Mouse (Mus musculus) left cerebral cortex, adult 2 months (tissue): ENCODE data around the gene Zfp429. TPM values are rescaled to one million over a fixed set of nuclear protein-coding genes. Genes with fewer than 3 reads are reported as not detected.

Source experiments
- DNase-seq, 2 experiments: peaks; one replicate each; pipeline ENCODE4 v3.0.0; 2021 to 2022; ENCODE audit warnings: low spot score in 2 of 2, mixed read lengths in 1 of 2; ENCODE audit errors: extremely low spot score in 1 of 2
- H3K27ac ChIP-seq: fragments of 200-600 bp; 2 replicates; pipeline ENCODE4 v1.8.1; 2022
- H3K4me3 ChIP-seq: fragments of 200-600 bp; 2 replicates; pipeline ENCODE4 v1.8.1; 2022
- CTCF ChIP-seq: fragments of 200-600 bp; IDR thresholded peaks from 2 replicates; pipeline ENCODE4 v1.8.1; 2022; ENCODE audit warnings: antibody characterized with exemption, mild to moderate bottlenecking, moderate library complexity
- intact Hi-C: fragments of 180-260 bp; cut with DNase I; formaldehyde crosslinking; loops from one replicate; pipeline ENCODE4 v1.15.1; 2025
- total RNA-seq, 2 experiments: library from RNA; stranded (reverse); gene quantifications; 2 replicates each; pipeline ENCODE4 v1.2.3; 2021

Zfp429 gene
- total RNA-seq, 2 experiments from 2014 or later = 2.7 to 4.4 TPM

DNA sequence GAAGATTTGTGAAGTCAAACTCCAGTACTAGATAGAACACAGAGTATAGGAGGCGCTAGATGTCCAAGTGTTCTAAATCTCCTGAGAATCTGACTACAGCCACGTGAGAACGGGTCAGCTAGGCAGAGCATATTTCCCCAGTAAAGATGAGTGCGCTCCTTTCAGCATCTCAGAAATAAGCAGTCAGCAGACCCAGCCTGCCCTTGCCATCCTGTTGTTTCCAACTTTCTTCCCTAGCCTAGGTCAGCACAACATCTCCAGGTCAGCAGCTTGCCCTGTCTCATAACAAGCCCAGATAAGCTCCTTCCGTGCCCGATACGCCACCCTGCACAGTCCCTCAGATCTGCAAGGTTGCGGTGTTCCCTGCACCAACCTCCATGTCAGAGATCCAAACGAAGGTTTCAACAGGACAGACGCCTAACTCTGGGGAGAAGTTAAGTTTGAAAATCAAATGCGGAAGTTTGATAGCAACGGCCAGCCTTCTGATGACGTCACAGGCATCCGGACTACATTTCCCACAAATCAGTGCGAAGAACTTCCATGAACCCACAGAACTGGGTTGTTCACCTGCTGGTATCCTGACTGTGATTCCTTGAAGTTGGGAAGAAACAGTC lies 39.4 kb downstream of the Zfp429 start, which contains the start of the genes Gm28044 and Zfp953:
Gene Gm28044, minus strand, starts transcription at position 406 of the 614 bp plus-strand sequence.
Gene Zfp953, minus strand, starts transcription at position 475 of the 614 bp plus-strand sequence.
- peak within 1 kb of the TSS; percentile 65 for H3K27ac ChIP-seq
- DNase-seq = peak; percentile 82 to 88
- TF ChIP-seq CTCF = no peak; the same call in 1 of the 2 replicates
- intact Hi-C loops = loop anchor here (1.0 to 2.0 kb wide), 3 partner anchors 27 to 484 kb away; partner anchors contain the start of genes Zfp457 and Zfp595
- peak within 1 kb of the TSS; percentile 76 for H3K4me3 ChIP-seq

DNA sequence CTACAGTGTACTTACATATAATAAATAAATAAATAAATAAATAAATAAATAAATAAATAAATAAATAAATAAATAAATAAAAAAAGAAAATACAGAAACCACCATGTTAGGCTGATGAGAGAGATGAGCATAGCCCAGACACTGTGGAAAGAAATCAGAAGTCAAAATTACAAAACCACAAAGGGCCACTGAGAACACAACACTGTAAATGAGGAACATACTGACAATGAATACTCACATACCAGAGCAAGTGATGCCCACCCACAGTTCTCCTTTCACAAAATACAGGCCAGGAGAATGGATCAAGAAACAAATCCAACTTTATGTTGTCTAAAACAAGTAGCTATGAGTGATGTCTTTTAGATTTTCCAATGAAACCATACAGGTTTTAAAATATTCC lies 47.8 kb downstream of the Zfp429 start:
- intact Hi-C loops = no loop called here
- no peak for DNase-seq
- TF ChIP-seq CTCF = no peak

DNA sequence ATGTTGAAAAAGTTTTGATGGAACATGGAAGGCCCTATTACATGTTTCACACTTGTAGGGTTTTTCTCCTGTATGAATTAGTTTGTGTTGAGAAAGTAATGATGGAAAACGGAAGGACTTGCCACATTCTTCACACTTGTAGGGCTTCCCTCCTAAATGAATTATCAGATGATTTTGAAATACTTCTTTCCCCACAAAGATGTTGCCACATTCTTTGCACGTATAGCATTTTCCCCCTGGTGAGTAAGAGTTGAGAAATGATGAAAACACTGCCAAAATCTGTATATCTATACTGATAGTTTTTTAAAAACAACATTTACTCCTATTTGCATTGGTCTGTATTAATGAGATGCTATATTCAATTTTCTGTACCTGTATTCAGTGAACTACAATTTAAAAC lies 56.2 kb downstream of the Zfp429 start:
- intact Hi-C loops = no loop called here
- H3K4me3 ChIP-seq = no peak overlapping the region

More for the DNA sequence above, 47.8 kb downstream of the Zfp429 start:
- Histone ChIP-seq H3K27ac (no peak overlapping the region), H3K4me3 (no peak overlapping the region)

More for the DNA sequence above, 56.2 kb downstream of the Zfp429 start:
- DNase-seq = no peak
- TF ChIP-seq CTCF = no peak
- no peak overlapping the region for H3K27ac ChIP-seq

Other genes starting within 250 kb of the Zfp429 start
- gene Rsl1, start 226.6 kb downstream of the Zfp429 start, total RNA-seq = 1 to 10 TPM; 4.2 to 4.8 TPM
- gene Zfp455, start 205.3 kb downstream of the Zfp429 start, total RNA-seq = 1 to 10 TPM; 2.9 to 3.5 TPM
- 10 to 100 TPM; 19.0 to 22.1 TPM for gene Zfp458, start 121.4 kb downstream of the Zfp429 start, total RNA-seq
- 1 to 10 TPM; 4.2 to 4.9 TPM for gene Zfp457, start 93.3 kb downstream of the Zfp429 start, total RNA-seq
- 1 to 10 TPM; 3.1 to 3.8 TPM for gene Zfp595, start 67.2 kb downstream of the Zfp429 start, total RNA-seq
- 1 to 10 TPM in 1 of 2 experiments, under 1 TPM in 1; 0.81 to 1.8 TPM for gene Gm28044, start 39.3 kb downstream of the Zfp429 start, total RNA-seq
- gene Zfp953, start 39.2 kb downstream of the Zfp429 start, total RNA-seq = 1 to 10 TPM in 1 of 2 experiments, under 1 TPM in 1; 0.86 to 1.2 TPM
- not detected for gene Gm28041, start 24.1 kb downstream of the Zfp429 start, total RNA-seq
- gene Zfp456, start 24.0 kb downstream of the Zfp429 start, total RNA-seq = under 1 TPM; 0.54 to 0.58 TPM
- gene Zfp459, start 21.6 kb upstream of the Zfp429 start, total RNA-seq = 1 to 10 TPM; 4.7 to 4.9 TPM
- gene Zfp874a, start 51.8 kb upstream of the Zfp429 start, total RNA-seq = 10 to 100 TPM; 11.7 to 12.4 TPM
- gene Zfp874b, start 84.4 kb upstream of the Zfp429 start, total RNA-seq = 10 to 100 TPM; 15.5 to 17.6 TPM
- 1 to 10 TPM; 8.7 to 9.8 TPM for gene Zfp58, start 100.7 kb upstream of the Zfp429 start, total RNA-seq
- under 1 TPM in 1 of 2 experiments, not detected in 1; 0.86 TPM for gene Gm26965, start 126.3 kb upstream of the Zfp429 start, total RNA-seq
- gene Zfp87, start 126.4 kb upstream of the Zfp429 start, total RNA-seq = 10 to 100 TPM; 19.8 to 22.9 TPM
- 1 to 10 TPM; 9.4 to 9.7 TPM for gene Zfp748, start 154.0 kb upstream of the Zfp429 start, total RNA-seq
- 1 to 10 TPM; 8.3 to 8.9 TPM for gene Zfp729b, start 209.9 kb upstream of the Zfp429 start, total RNA-seq
- under 1 TPM; 0.28 to 0.84 TPM for gene Gm49345, start 237.9 kb upstream of the Zfp429 start, total RNA-seq
- gene Zfp729a, start 238.0 kb upstream of the Zfp429 start, total RNA-seq = 1 to 10 TPM; 8.0 to 8.9 TPM